Mouse (Mus musculus): ENCODE data around the gene Mt3.

GRCm38 (mm10) chr8:94180561-94180908 lies 28.1 kb downstream of the Mt3 start:
- TF ChIP-seq CTCF (IDR thresholded peaks at IDR 0.05; ENCODE audit: low read depth, low read length): no peak
- TF ChIP-seq POLR2A (IDR thresholded peaks at IDR 0.05; ENCODE audit: borderline replicate concordance, low read depth, low read length): no peak

Data from bone marrow macrophage, adult 2 months (primary cell).